Mouse (Mus musculus): ENCODE results near the gene Adcy7.

Adcy7 gene

DNA sequence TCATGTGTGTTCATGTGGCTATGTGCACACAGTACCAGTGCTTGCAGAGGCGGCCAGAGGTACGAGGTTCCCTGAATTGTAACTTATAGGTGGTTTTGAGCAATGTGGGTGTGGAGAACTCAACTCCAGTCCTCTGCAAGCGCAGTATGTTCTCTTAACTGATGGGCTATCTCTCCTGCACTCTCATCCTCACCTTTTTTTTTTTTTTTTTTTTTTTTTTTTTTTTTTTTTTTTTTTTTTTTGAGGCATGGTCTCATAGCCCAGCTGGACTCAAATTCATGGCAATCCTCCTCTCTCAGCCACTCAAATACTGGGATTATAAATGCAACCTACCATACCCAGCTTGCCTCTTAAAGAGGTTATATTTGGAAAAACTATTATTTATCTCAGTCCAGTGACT, 58.6 kb downstream of the Adcy7 start:
- no peak for DNase-seq (ENCODE audit: low read depth)

DNA sequence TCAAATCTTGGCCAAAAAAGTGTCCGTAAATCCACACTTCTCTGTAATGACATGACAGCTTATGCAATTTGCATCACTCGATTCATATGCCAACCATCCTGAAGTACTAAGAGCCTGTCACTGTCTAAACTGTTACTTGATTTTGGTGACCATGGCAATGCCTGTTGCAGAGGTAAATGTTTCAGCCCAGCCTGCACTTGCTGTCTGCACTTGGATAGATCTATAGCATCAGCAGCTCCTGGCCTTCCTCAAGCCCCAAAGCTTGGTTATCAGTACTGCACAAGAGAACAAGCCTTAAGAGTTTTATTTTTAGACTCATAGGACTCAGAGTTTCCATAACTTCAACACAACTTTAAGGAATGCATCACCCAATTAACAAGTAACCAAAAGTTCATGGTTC, 62.2 kb downstream of the Adcy7 start:
- no peak for DNase-seq (ENCODE audit: low read depth)

DNA sequence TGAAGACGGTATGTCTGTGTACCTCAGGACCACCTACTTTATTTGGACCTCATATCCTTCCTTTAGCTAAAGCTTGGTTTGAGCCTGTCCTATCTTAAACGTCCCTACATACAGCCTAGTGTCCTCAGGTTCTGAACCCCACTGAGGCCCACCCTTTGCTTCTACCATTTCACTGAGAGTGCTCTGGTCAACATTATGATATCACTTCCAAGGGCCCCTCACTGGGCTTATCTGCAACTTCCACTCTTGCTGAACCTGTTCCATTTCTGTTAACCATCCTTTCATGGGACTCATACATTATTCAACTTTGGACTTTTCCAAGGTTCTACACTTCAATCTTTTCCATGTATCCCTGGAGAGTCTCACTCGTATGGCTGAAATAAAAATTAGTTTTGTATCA, 62.8 kb downstream of the Adcy7 start:
- no peak for DNase-seq (ENCODE audit: low read depth)

DNA sequence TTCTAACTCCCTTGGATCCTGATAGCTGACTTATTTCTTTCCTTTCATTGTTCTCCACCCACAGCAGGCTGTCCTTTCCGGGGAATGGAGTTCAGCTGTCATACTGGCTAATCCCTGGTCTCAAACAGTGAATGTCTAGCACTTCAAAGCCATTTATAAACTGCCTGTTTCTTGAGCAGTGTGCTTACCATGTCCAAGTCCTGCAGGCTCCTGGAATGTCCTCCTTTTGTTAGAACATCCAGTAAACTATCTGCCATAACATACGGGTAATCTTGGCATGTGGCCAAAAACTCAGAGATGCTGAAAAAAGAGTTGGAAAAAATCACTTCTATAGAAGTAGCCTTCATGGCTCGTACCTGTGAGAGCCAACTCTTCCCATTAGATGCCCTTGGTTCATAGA, 67.0 kb downstream of the Adcy7 start:
- DNase-seq (ENCODE audit: low read depth): no peak

DNA sequence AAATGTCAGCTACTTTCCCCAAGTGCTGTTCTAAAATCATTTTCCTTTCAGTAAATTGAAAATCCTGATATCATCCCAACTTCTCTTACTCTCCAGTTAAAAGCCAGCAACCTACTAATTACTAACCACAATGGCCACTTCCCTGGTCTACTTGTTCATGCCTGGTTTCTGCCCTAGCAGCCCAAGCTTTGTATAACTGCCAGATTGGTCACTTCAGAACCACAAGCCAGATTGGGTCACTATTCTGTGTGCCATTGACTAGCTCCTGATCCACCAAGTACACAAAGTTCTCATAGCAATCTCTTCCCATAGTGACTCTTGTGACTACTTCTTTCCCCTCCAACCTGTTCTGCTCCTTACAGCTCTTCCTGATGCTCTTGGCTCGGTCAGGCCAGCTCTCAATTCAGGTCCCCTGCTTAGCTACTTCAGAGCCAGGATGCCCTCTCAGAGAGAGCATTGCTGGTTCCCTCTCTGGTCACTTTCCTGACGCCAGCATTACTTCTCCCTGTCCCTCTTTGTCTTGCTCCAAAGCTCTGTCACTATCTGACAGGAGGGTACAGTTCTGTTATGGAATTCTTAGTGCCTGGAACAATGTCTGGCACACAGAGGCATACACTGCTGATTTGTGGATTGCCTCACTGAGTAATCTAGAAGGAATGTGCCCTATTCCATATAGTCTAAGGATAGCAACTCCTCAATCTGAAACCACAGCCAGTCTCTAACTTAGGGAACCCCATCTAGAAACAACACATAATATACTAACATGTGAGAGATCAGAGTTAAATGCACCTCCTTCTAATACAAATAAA, 67.9 kb downstream of the Adcy7 start:
- no peak for DNase-seq (ENCODE audit: low read depth)

DNA sequence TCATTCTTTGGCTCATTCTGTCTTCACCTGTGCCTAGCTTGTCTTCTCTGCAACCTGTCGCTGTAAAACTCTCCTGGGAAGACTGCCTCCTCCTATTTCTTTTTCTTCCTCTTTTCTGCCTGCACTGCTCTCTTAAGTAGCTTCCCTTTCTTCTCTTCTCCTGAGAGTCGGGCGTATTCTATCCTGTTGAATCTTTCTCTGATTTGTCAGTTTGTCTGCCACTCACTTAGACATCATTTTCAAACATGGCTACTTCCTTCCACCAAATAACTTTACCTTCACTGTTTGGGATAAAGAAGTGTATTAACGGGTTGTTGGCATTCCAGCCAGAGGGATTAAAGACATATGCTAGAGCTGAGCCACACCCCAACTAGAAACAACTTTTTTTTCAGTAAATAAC, 69.8 kb downstream of the Adcy7 start:
- peak; percentile 25 for DNase-seq (ENCODE audit: low read depth)

DNA sequence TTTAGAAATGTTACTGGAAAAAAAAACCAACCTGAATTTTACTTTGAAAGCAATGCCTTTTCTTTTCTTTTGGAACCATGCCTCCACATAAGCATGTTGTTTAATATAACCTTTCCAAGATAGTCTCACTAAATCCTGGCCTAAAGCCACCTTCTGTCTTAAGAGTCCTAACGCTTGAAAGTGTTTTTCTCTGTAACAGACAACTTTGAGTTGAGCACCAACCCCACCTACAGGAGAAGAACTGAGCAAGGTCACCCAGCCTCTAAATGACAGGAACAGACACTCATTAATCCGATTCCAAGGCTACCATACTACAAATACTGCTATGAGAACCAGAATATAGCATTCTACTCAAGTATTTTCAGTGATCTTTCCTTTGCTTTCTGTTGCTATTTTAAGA, 76.8 kb downstream of the Adcy7 start:
- DNase-seq (ENCODE audit: low read depth): no peak

DNA sequence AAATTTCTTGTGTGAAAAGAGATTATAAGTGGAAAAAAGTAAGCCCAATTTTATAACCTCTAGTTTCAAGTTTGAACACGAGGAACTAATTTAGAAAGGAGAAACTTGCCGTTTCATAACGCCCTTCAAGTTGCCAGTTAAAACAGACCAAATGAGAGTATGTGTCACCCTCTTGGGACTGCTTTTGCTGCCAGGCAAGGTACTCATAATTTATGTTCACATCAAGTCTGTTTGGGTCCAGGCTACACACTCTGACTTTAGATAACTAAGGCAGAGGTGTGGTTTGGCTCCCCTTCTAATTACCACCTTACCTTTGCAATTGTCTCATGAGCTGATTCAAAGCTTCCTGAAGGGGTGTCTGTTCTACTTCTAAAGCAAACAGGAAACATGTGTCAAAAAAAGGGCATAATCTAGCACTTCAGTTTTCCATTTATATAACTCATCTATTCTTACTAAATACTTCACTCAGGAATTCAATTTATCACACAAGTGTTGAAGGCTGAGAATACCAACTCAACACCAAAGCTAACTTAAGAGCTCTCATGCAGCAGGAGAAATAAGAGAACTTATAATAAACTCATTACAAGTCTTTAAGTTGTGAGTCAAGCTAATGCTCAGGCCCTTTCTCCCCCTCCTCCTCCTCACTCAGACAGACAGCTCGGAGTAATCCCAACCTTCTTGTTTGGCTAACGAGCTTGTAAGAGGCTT, 85.2 kb downstream of the Adcy7 start:
- DNase-seq (ENCODE audit: low read depth): no peak

DNA sequence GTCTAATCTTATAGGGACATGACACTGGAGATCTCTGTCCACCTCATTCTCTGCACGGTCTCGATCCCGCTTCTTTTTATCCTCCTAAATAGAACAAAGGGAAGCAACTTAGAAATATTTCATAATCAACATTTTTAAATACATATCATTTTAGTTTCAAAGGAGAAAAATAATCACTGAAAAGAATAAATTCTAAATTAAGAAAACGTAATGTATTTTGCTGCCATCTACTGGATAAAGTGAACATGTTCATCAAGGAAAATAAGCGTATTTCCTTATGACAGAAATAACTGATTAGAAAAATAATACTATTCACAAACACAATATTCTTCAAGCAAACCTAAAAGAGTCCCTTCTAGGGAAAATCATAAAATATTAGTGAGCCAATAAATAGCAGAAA, 85.7 kb downstream of the Adcy7 start:
- peak; percentile 41 for DNase-seq (ENCODE audit: low read depth)

DNA sequence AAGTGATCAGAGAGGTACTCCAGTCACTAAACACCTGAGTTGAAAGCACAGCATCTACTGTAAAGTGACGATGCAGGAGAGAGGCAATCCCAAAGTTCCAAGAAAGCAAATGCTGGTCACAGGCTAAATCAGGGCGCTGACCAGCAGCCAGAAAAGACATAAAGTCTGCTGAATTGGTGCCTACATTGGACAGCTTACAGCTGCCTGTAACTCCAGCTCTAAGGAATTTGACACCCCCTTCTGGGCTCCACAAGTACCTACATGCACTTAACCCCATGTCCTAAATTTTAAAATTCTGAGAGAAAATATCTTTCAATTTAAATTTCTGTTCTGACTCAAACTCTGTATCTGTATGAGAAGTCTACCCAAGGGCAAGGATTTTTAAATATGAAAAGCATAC, 87.8 kb downstream of the Adcy7 start:
- DNase-seq (ENCODE audit: low read depth): peak; percentile 71

DNA sequence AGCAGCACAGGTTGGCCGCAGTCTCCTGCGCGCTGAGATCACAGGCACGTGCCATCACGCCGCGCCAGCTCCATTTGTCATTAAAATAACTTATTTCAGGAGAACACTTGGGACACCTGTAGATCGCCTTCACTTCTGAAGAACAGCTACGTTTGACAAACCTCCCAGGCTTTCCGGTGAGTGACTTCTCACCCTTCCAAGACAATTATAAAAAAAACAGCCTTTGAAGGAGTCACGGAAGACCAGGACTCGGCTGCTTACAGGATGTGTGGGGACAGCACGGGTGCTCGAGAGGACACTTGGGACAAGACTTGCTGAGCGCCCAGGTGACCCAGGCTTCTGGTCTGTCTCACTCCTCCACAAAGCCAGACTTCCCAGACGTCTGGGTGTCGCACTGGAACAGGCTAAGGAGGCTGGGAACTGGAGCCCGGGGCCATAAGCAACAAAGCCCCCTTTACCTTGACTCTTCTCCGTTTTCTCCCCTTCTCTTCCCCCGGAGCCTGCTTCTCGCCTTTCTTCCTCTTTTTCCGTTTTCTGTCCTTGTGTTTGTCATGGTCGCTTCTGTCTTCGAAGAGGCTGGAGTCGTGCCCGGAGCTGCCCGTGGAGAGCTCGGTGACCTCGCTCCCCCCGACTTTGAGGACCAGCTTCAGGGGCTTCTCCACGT, 89.0 kb downstream of the Adcy7 start:
- DNase-seq (ENCODE audit: low read depth): peak; percentile 48

DNA sequence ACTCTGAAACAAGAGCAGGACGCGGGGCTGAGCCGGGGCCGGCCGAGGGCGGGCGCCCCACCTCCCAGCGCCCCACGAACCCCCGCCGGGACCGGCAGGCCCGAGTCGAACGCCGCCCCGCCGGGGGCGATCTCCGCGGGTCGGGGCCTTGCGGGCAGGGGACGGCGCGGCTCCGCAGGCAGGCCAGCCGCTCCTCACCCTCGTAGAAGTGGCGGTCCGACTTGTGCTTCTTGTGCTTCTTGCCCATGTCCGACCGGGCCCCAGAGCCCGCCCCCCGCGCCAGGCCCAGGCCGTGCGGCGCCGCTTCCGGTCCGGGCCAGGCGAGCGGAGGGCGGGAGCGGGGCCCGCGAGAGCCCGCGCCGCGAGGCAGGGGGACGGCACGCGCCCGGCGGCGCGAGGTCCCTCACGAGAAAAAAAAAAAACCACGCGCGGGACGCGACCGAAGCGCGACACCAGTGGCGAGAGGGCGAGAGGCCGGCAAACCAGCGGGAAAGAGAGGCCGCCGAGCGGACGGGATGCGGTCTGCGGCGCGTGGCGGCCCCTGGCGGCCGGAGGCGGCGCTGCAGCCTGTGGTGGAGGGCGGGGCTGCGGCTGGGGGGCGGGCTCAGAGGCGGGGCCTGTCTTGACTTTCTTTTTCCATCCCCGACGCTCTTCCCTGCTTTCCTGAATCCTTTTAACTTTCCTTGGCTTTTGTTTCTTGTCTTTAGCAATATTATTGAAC, 89.7 kb downstream of the Adcy7 start, which contains the start of gene Brd7:
Brd7 (minus strand) TSS at position 487 of the 721 bp plus-strand sequence.
- peak; percentile 66 for DNase-seq (ENCODE audit: low read depth)

DNA sequence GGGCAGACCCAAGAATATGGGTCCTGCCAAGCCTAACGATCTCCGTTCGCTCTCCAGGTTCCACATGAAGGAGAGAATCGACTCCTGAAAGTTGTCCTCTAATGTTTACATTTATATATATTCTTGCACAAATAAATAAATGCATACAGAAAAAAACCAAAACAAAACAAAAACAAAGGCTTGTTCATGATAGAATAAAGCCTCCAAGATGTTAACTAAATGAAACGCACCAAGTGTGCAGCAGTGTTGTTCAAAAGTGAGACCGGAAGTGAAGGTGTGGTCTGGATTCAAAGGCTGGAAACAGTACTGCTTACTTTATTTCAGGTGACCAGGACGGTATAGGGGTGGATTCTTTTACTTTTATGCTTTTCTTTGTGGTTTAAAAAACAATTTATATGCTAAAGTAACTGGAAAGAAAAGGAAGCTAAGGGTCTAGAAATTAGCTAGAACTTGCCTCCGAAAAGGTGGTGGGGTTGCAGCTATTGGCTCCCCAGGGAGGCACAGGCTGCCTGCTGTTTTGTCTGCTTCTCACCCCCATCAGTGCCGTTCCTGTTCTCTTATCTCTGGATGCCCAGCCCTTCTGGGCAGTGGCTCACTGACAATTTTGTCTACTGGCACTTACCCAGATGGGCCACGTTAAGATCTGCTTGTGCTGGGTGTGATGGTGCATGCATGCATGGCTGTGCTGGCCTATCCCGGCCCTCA, 90.4 kb downstream of the Adcy7 start:
- peak; percentile 59 for DNase-seq (ENCODE audit: low read depth)

DNA sequence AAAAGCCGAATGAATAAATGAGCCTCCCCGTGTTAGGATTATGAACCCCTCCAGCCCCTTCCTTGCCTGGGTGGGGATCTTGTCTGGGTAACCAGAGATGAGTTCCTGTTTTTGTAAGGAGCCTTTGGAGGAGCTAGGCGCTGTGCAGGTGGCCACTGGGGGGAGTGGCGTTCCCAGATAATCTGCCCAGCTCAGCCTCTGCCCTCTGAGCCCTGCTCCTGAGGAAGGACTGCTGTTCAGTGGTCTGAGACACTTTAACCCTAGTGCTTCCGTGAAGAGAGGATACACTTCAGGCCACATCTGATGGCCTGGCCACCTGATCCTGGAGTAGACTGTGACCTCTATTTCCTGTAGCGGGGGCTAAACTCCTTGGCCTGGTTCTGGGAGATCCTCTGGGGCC, 97.0 kb downstream of the Adcy7 start:
- peak; percentile 11 for DNase-seq (ENCODE audit: low read depth)

DNA sequence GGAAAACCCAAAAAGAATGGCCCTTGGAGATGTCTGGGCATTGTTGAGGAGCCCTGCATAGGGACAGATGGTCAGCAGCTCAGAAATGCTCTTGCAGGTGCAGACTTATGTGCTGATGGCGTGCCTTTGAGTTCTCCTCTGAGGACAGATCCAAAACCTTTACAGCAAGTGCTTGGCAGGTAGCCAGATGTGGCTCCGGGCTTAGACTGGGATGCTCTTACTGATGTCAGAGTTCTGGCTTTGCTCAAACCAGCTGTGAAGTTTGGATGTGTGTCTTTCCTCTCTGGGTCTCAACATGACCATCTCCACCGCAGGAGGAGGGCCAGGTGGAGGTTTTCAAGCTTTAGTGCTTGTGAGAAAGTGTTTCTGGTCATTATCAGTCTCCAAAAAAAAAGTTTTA, 97.6 kb downstream of the Adcy7 start:
- no peak for DNase-seq (ENCODE audit: low read depth)

DNA sequence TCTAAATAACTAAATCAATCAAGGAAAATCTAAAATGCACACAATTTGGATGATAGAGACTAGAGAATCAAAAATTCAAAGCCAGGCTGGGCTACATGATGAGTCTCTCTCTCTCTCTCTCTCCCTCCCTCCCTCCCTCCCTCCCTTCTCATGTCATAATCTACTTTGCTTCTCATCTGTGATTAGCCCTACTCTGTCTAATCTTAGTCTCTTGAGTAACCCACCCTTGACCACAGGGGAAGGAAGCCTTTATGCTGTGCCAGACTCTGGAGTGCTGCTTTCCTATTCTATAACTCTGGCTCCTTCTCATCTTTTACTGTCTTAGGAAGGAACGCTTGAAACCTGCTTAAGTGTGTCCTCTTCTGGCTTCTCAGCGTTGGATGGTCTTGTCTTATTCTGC, 99.3 kb downstream of the Adcy7 start:
- peak; percentile 12 for DNase-seq (ENCODE audit: low read depth)

DNA sequence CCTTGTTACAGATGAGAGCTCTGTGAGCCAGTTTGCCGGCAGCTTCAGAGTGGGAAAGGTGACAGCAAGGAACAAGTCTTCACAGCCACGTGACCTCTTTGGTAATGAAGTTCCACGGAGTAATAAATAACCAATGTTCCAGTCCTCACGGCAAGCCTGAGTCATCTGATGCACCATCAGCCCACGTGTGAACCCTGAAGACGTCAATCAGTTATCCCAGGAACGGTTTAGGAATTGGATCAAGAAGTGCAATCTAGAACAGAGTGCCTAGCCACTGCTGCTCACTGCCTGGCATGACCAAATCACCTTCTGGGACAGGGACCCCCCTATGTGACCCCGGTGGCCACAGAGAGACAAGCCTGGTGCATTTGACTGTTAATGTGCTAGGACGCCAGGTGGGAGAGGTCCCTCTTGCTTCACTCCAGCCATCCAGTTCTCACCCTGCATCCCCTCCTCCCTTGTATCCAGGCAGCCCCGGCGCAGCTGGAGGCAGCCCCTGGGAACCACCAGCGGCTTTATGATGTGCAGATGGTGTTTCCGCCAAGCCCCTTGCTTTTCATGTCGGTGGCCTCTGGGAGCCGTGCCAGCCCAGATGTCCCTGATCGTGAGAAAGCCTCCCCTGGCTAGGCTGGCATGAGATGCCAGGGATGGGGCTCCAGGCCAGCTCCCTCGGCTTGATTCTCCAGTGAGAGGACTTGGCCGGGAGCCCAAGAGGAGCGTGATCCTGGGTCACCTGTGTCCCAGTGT, 104.8 kb downstream of the Adcy7 start:
- no peak for DNase-seq (ENCODE audit: low read depth)

Data from 416B (cell line).